Mouse (Mus musculus) heart, postnatal 14 days (tissue): ENCODE measurements around the gene Wdr47. TPM values are rescaled to one million over a fixed set of nuclear protein-coding genes. Genes with fewer than 3 reads are reported as not detected.
A peak's percentile ranks its signal among the peaks of the same experiment; 100 is the strongest.
"Not testable (repeated sequence)": the region's sequence is repeated elsewhere in the genome, so short reads cannot be mapped to it uniquely, and the experiment has no call there.

ENCODE experiments used
- DNase-seq, 2 experiments: peaks; one replicate each; pipeline ENCODE4 v3.0.0; 2021 to 2022
- intact Hi-C: fragments of 180-260 bp; cut with DNase I; formaldehyde crosslinking; loops from one replicate; pipeline ENCODE4 v1.15.1; 2025
- long read RNA-seq, 2 experiments: library from polyadenylated mRNA; stranded (forward); transcript quantifications; one replicate each; pipeline ENCODE4 v2.0.0; 2021
- total RNA-seq, 2 experiments: library from RNA; stranded (reverse); gene quantifications; 2 replicates each; pipeline ENCODE4 v1.2.3; 2021

The Wdr47 gene
- 1 to 10 TPM; 8.9 to 9.0 TPM for total RNA-seq
- long read RNA-seq, experiment 1, full-length matches to known transcripts, result 9 of 10 reads
- long read RNA-seq, experiment 1, partial matches to known transcripts, result 0 of 10 reads
- long read RNA-seq, experiment 1, other reads (novel, unspliced or antisense), result 1 of 10 reads
- long read RNA-seq, experiment 2, full-length matches to known transcripts, result 4 of 7 reads
- long read RNA-seq, experiment 2, partial matches to known transcripts, result 1 of 7 reads
- long read RNA-seq, experiment 2, other reads (novel, unspliced or antisense), result 2 of 7 reads

GRCm38 (mm10) chr3:108590786-108591529, at the start of gene Wdr47:
TSS of gene Wdr47 (plus strand) at chr3:108591279.
- intact Hi-C loops, result no loop called here
- DNase-seq, result peak; percentile 95 to 97

- intact Hi-C loops, result no loop called here
- no peak for DNase-seq
Observed at GRCm38 (mm10) chr3:108542299-108542698, 48.8 kb upstream of the Wdr47 start.

- intact Hi-C loops, result loop anchor here (1.0 to 10.0 kb wide), 2 partner anchors 17 to 269 kb away; partner anchors contain the start of gene Sort1
- no peak for DNase-seq
Observed at GRCm38 (mm10) chr3:108554111-108554561, 36.9 kb upstream of the Wdr47 start.

DNA sequence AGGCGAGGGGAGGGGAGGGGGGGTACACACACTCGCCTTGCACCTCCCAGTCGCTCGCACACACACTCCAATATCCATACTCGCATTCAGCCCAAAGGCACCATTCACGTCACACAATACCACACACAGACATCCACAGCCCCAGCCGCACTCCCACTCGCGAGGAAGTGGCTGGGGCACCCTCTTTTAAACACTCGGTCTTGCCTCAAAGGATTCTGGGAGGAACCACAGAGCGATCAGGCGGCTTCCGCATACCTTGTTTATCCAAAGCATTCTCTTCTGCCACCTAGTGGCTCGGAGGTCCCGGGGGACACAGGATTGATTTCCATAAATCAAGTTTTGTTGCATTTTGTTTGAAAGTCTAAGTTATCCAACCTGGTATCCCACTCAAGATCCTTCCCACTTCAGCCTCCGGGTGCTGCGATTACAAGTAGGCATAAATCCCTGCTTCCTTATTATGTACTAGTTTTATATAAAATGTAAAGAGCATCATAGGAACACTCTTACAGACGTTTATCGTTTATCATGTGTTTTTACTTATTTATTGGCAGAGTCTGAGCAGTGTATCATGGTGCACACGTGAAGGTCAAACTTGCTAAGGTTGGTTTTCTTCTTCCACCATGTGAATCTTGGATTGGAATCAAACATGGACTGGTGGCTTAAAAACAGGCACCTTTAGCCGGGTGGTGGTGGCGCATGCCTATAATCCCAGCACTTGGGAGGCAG, 36.3 kb upstream of the Wdr47 start:
- DNase-seq, result peak; percentile 89 to 94
- intact Hi-C loops, result loop anchor here (1.0 to 10.0 kb wide), 2 partner anchors 17 to 270 kb away; partner anchors contain the start of gene Sort1

GRCm38 (mm10) chr3:108557888-108558287, 33.2 kb upstream of the Wdr47 start:
- no peak for DNase-seq
- intact Hi-C loops, result loop anchor here (10.0 kb wide), 1 partner anchor 273 kb away; the partner anchor contains the start of gene Sort1

GRCm38 (mm10) chr3:108562133-108562730, 28.8 kb upstream of the Wdr47 start, which contains the start of gene Tmem167b:
TSS of gene Tmem167b (minus strand) at chr3:108562466.
- DNase-seq, result peak; percentile 95 to 97
- intact Hi-C loops, result loop anchor here (2.0 to 10.0 kb wide), 3 partner anchors 120 to 353 kb away; partner anchors contain the start of gene Prpf38b

GRCm38 (mm10) chr3:108562777-108563271, 28.3 kb upstream of the Wdr47 start:
- DNase-seq, result peak; percentile 8 to 18
- intact Hi-C loops, result loop anchor here (2.0 to 10.0 kb wide), 3 partner anchors 121 to 352 kb away; partner anchors contain the start of gene Prpf38b

DNA sequence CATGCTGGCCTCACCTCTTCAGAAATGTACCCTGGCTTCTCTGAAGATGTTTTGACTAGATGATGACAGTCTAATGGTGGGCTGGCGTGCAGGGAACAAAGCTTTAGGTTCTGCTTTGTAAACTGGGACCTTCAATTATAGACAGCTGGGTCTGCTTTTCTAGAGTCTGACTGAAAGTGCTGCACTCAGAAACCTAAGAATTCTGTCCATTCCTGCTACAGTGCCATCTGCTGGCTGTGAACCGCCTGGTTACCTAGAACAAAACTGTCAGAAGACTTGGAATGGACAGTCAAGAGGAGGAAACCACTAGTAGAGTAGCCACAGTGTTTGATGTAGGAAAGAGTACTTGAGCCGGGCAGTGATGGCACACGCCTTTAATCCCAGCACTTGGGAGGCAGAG, 27.8 kb upstream of the Wdr47 start:
- peak; percentile 79 to 87 for DNase-seq
- intact Hi-C loops, result loop anchor here (2.0 to 10.0 kb wide), 3 partner anchors 121 to 351 kb away; partner anchors contain the start of gene Prpf38b

DNA sequence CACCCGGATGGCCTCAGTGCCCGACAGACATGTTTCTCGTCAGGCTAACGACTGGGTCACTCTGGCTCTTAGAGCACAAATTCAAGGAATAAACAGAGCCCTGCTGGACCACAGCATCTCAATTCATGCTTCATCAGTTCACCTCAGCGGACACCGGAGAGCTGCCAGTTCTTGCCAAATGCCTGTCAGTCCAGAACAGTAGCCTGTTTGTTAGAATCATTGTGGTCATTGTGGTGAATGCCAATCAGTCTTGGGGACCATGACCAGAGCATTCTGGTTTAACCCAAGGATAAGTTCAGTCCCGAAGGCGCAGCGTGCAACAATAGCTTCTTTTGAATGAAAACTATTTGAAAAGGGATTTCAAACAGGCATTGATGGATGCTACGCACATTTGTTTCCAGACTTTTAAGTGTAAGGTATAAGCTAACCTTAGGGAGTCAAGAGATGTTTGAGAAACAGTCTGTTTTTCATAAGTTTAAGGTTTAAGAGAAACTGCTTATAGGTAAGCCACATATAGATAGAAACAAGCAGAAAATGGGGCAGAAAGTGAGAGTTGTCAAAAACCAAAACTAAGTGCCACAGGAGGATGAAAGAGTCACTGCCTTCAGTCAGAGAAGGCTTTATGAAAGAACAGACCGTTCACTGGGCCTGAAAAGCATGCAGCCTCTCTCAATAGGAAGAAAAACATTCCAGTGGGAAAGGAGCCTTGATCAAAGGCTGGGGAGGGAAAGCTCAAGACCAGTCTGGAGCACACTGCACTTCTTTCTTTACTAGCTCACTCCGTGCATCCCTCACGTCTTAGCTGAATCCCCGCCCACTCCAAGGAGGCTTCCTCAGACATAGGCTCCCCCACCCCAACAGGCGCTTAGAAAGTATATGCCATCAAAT, 22.8 kb upstream of the Wdr47 start:
- no peak for DNase-seq
- intact Hi-C loops, result loop anchor here (10.0 kb wide), 1 partner anchor 347 kb away; the partner anchor contains the start of gene Prpf38b

DNA sequence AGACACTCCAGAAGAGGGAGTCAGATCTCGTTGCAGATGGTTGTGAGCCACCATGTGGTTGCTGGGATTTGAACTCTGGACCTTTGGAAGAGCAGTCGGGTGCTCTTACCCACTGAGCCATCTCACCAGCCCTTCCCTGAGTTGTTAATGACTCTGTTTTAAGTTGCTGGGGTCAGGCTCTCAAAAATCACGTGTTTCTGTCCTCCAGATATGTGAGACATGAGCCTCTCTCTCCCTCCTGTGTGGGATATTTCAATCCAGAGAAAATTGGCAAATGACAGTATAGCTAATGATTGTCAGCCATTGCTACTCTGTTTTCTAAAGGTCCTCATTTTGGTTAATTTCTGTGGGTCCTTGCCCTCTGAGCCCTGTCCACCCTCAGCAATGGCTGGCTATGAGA, 21.4 kb upstream of the Wdr47 start:
- not testable (repeated sequence) for DNase-seq
- intact Hi-C loops, result loop anchor here (5.0 to 10.0 kb wide), 2 partner anchors 83 to 345 kb away; partner anchors contain the start of genes Clcc1 and Prpf38b

DNA sequence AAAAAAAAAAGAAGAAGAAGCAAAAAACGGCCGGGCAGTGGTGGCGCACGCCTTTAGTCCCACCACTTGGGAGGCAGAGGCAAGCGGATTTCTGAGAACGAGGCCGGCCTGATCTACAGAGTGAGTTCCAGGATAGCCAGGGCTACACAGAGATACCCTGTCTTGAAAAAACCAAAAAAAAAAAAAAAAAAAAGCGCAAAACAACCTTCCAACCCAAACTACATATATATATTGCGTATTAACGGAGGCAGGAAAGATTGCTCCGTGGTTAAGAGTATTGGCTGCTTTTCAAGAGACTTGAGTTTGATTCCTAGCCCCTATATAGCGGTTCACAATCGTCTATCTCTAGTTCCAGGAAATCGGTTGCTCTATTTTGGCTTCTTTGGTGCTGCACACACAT, 20.3 kb upstream of the Wdr47 start:
- intact Hi-C loops, result loop anchor here (5.0 kb wide), 1 partner anchor 81 kb away; the partner anchor contains the start of gene Clcc1
- no peak for DNase-seq

DNA sequence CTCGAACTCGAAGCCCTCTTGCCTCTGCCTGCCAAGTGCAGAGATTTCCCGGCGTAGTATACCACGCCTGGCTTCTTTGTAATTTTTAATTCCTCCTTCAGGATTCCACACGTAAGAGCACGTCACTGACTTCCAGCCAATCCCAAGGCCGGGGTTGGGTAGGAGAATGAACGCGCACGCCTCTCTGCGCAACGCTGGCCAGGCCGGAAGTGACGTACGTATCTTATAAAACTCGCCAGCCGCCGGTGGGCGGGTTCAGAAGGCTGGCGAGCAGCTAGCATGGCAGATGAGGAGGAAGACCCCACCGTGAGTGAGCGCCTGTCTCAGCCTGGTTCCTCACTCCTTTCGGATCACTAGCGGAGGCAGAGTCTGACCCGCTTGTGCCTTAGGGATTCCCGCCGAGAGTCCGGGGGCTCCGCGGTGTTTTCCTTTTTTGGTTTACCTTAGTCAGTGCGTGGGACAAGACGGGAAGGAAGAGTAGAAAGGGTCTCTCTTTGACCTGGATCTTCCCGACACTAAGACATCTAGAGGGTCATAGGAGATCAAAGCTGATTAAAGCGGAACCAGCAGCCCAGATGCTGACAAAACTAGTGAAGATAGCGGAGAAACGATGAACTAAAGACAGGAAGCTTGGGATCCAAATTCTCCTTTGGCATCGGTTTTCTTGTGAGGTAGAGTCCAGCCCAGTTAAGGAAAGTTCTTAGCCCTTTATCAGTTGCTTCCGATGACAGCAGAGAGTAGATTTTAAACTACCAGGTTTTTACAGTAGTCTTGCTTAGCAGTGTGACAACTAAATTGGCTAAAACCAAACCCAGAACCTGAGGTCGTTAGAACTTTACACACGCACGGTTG, 19.4 kb upstream of the Wdr47 start, which contains the start of gene Taf13:
TSS of gene Taf13 (plus strand) at position 256 of the 852 bp plus-strand sequence.
- intact Hi-C loops, result loop anchor here (5.0 kb wide), 1 partner anchor 81 kb away; the partner anchor contains the start of gene Clcc1
- DNase-seq, result peak; percentile 95 to 99

GRCm38 (mm10) chr3:108572309-108573010, 18.6 kb upstream of the Wdr47 start:
- DNase-seq, result no peak
- intact Hi-C loops, result loop anchor here (5.0 kb wide), 1 partner anchor 80 kb away; the partner anchor contains the start of gene Clcc1

DNA sequence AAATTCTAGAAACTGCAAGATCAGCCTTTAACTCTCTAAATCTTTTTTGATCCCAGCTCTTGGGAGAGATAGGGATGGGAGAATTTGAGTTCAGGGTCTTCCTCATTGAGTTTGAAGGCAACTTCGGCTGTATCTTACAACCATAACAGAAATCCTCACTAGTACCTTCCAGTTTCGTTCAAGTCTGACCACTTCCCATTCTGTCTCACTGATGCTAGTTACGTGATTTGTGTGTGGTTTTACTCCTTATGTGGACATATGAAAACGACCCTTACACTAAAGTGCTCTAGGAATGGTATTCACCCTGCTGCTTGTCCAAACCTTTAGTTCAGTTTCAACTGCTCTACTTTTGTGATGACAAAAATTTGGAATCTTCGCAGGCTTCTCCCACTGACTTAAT, 17.1 kb upstream of the Wdr47 start:
- intact Hi-C loops, result loop anchor here (5.0 kb wide), 1 partner anchor 78 kb away; the partner anchor contains the start of gene Clcc1
- no peak for DNase-seq

- DNase-seq, result no peak
- intact Hi-C loops, result no loop called here
Observed at GRCm38 (mm10) chr3:108584580-108584979, 6.5 kb upstream of the Wdr47 start.

DNA sequence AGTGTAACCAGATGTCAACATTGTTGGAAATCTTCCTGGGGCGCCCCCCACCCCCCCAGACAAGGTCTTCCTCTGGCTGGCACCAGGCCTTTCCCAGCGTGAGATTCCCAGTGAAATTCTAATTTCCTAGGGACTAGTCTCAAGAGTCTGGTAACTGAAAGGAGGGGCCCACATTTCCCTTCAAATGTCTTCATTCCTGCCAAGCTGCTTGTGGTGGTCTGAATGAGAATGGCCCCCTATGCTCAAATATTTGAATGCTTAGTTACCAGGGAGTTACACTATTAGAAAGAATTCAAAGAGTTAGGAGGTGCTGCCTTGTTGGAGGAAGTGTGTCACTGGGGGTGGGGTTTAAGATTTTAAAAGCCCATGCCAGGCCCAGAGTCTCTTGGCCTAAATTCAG, 2.6 kb upstream of the Wdr47 start:
- intact Hi-C loops, result no loop called here
- no peak for DNase-seq
